Mouse (Mus musculus): Measurements from ENCODE around the gene Pld1. TPM values are rescaled to one million over a fixed set of nuclear protein-coding genes. Genes with fewer than 3 reads are reported as not detected.

The Pld1 gene
- polyA plus RNA-seq (2016; fragmentation: Nextera tagmentation; extraction: Ambion mirVana): 2.6 and 2.8 TPM in 2 replicates

- Histone ChIP-seq H3K27ac (peak within 1 kb of the TSS; percentile 60), H3K4me3 (peak within 1 kb of the TSS; percentile 62), H3K4me1 (peaks cover 18% of the 10 kb centered on the region; the same call in 1 of the 2 replicates), H3K4me2 (peak within 1 kb of the TSS; percentile 79), H3K9me3 (replicated peaks) (no peaks in the 10 kb centered on the region), H3K9ac (peak within 1 kb of the TSS; percentile 62), H3K36me3 (no peaks in the 10 kb centered on the region), H3K27me3 (replicated peaks) (peaks cover 22% of the 10 kb centered on the region)
- under 1% methylated on average over 67 of the region's 68 CpGs for WGBS (ENCODE audit: insufficient replicate concordance)
- peak; percentile 69 for ATAC-seq
Measured at GRCm38 (mm10) chr3:27938381-27939323, at the start of gene Pld1. Gene Pld1, plus strand, starts transcription at chr3:27938695.

DNA sequence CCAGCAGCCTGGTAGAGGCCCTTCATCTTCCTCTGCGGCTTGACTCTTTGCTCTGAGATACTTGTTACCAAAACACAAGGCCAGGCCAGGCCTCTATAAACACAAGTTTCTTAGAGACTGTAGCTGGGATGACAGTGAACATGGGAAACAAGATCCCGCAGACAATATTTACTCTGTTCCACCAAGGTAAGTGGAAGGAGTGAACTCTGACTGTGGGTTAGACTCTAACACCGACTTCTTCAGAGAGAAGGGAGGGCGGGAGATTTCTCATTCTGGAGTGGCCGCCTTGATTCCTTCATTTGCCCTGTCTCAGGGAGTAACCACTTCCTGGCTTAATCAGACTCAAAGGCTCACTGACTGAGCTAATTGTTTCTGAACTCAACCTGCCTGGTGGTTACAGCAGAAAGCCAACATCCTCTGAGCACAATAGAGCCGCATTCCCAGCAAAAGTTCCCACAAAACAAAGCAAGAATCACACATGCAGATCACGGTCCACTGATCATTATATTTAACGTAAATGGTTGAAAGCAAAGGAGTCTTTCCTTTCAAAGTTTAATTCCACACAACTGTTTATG, 42.1 kb upstream of the Pld1 start, which contains the start of gene Tmem212:
Gene Tmem212 (minus strand): TSS at position 51 of the 575 bp plus-strand sequence.
- Histone ChIP-seq H3K36me3 (no peaks in the 10 kb centered on the region), H3K9ac (no peak within 1 kb of the TSS), H3K9me3 (replicated peaks) (no peaks in the 10 kb centered on the region), H3K4me2 (no peak within 1 kb of the TSS), H3K27me3 (replicated peaks) (no peaks in the 10 kb centered on the region), H3K4me3 (no peak within 1 kb of the TSS), H3K27ac (no peak within 1 kb of the TSS), H3K4me1 (peaks cover 22% of the 10 kb centered on the region)
- 52% methylated on average over 8 of the region's 8 CpGs for WGBS (ENCODE audit: insufficient replicate concordance)
- ATAC-seq: no peak

DNA sequence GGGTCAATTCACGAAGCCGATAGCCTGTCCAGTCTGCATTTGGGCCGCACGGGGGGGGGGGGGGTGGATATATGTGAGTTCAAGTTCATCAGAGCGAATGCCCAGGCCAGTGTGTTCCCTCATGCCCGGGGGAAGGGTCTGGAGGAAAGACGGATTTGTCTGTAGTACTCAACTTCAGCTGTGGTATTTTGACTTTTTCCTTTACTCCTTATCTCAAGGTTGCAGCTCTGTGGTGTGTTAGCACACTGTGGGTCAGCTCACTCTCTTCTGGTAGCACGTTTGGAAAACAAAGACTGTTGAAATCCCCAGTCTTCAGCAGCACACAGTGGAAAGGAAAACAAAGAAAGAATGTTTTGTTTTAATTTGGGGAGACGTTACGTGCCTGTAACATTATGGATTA, 40.3 kb upstream of the Pld1 start:
- Histone ChIP-seq H3K9ac (no peak overlapping the region), H3K36me3 (no peaks in the 10 kb centered on the region), H3K4me3 (no peak overlapping the region), H3K4me1 (peaks cover 22% of the 10 kb centered on the region), H3K4me2 (no peak overlapping the region), H3K27ac (no peak overlapping the region), H3K27me3 (replicated peaks) (no peaks in the 10 kb centered on the region), H3K9me3 (replicated peaks) (no peaks in the 10 kb centered on the region)
- ATAC-seq: 0 out of 2 replicates have a peak, but pooled peaks have one; percentile 51
- WGBS (ENCODE audit: insufficient replicate concordance): 33% methylated on average over 10 of the region's 10 CpGs

DNA sequence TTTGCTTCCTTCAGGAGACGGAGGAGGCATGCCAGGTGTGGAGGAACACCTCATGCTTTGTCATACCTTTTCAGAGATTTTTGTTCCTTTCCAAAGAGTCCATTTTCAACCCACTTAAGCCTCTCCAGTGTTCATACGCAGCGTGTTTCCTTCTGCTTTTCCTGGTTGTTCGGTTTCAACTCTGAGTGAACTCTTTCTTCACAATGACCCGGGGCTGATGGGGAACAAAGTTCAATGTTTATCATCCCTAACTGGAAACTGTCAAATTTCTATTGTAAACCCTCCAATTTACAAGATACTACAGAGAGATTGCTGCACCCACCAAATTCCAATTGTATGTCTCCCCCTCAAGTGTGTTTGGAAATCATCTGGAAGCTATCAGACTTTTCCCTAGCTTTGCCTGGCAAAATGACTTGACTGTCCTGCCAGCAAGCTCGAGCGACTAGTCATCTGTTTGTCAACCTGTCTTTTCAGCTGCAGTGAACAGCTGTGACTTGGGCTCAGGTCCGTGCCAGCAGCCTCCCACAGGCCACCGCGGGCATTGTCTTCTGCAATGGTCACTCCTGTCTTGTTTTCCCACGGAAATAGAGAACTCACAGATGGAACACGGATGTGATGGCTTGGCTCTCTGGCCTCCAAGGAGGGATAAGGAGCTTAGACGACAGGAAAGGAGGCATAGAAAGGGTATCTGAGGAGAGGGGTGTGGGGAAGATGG, 39.3 kb upstream of the Pld1 start:
- H3K4me3 ChIP-seq: no peak overlapping the region
- no peaks in the 10 kb centered on the region for H3K27me3 ChIP-seq (replicated peaks)
- H3K27ac ChIP-seq: no peak overlapping the region
- H3K9me3 ChIP-seq (replicated peaks): no peaks in the 10 kb centered on the region
- H3K4me2 ChIP-seq: no peak overlapping the region
- no peak overlapping the region for H3K9ac ChIP-seq
- ATAC-seq: no peak
- peaks cover 22% of the 10 kb centered on the region for H3K4me1 ChIP-seq
- whole genome bisulfite sequencing (ENCODE audit: insufficient replicate concordance): 43% methylated on average over 13 of the region's 13 CpGs
- no peaks in the 10 kb centered on the region for H3K36me3 ChIP-seq

GRCm38 (mm10) chr3:27901846-27902245, 36.6 kb upstream of the Pld1 start:
- no peaks in the 10 kb centered on the region for H3K27me3 ChIP-seq (replicated peaks)
- WGBS (ENCODE audit: insufficient replicate concordance): 69% methylated on average over 6 of the region's 6 CpGs

GRCm38 (mm10) chr3:27904659-27905330, 33.7 kb upstream of the Pld1 start:
- 23% methylated on average over 13 of the region's 13 CpGs for WGBS (ENCODE audit: insufficient replicate concordance)
- Histone ChIP-seq H3K4me2 (peak overlapping the region; percentile 35), H3K9ac (no peak overlapping the region), H3K27ac (no peak overlapping the region), H3K4me3 (no peak overlapping the region), H3K27me3 (replicated peaks) (no peaks in the 10 kb centered on the region), H3K9me3 (replicated peaks) (no peaks in the 10 kb centered on the region), H3K4me1 (peaks cover 13% of the 10 kb centered on the region), H3K36me3 (no peaks in the 10 kb centered on the region)
- ATAC-seq: peak; percentile 61

More at GRCm38 (mm10) chr3:27901846-27902245, 36.6 kb upstream of the Pld1 start:
- Histone ChIP-seq H3K4me2 (no peak overlapping the region), H3K4me3 (no peak overlapping the region), H3K4me1 (peaks cover 34% of the 10 kb centered on the region), H3K9me3 (replicated peaks) (no peaks in the 10 kb centered on the region), H3K27ac (no peak overlapping the region), H3K9ac (no peak overlapping the region), H3K36me3 (no peaks in the 10 kb centered on the region)
- no peak for ATAC-seq

GRCm38 (mm10) chr3:27906647-27907209, 31.8 kb upstream of the Pld1 start:
- Histone ChIP-seq H3K4me3 (no peak overlapping the region), H3K4me1 (peaks cover 13% of the 10 kb centered on the region), H3K4me2 (no peak overlapping the region), H3K36me3 (no peaks in the 10 kb centered on the region), H3K9me3 (replicated peaks) (no peaks in the 10 kb centered on the region), H3K27me3 (replicated peaks) (no peaks in the 10 kb centered on the region), H3K9ac (no peak overlapping the region), H3K27ac (no peak overlapping the region)
- no peak for ATAC-seq
- WGBS (ENCODE audit: insufficient replicate concordance): 71% methylated on average over 7 of the region's 7 CpGs

DNA sequence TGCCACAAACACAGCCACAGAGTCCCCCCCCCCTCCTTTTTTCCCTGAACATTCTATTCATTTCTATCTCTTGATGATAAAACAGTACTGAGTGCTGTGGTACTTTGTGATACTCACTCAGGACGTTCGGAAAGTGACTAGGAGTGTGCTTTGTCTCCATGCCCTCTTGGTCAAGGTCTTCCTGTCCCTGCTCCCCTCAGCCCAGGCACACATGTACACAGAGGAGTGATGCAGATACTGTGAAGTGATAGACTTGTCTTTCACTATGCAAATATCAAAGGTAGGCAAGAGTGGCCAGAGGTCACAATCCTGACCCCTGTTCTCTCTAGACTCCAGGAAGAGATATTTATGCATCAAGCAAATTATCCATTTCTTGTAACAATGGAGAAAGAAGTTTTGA, 31.2 kb upstream of the Pld1 start:
- H3K4me1 ChIP-seq: peaks cover 13% of the 10 kb centered on the region
- no peak overlapping the region for H3K27ac ChIP-seq
- 29% methylated on average over 2 of the region's 2 CpGs for WGBS (ENCODE audit: insufficient replicate concordance)
- no peak overlapping the region for H3K4me3 ChIP-seq
- H3K4me2 ChIP-seq: no peak overlapping the region
- H3K9me3 ChIP-seq (replicated peaks): no peaks in the 10 kb centered on the region
- no peak overlapping the region for H3K9ac ChIP-seq
- no peaks in the 10 kb centered on the region for H3K27me3 ChIP-seq (replicated peaks)
- no peaks in the 10 kb centered on the region for H3K36me3 ChIP-seq
- 0 out of 2 replicates have a peak, but pooled peaks have one; percentile 48 for ATAC-seq

GRCm38 (mm10) chr3:27908316-27908715, 30.2 kb upstream of the Pld1 start:
- Histone ChIP-seq H3K9ac (no peak overlapping the region), H3K4me2 (no peak overlapping the region), H3K27me3 (replicated peaks) (no peaks in the 10 kb centered on the region), H3K9me3 (replicated peaks) (no peaks in the 10 kb centered on the region), H3K4me3 (no peak overlapping the region), H3K36me3 (no peaks in the 10 kb centered on the region), H3K4me1 (peaks cover 13% of the 10 kb centered on the region), H3K27ac (no peak overlapping the region)
- WGBS (ENCODE audit: insufficient replicate concordance): 53% methylated on average over 2 of the region's 2 CpGs
- ATAC-seq: no peak

- H3K27me3 ChIP-seq (replicated peaks): no peaks in the 10 kb centered on the region
- H3K36me3 ChIP-seq: no peaks in the 10 kb centered on the region
- no peak overlapping the region for H3K27ac ChIP-seq
- H3K4me3 ChIP-seq: no peak overlapping the region
- WGBS (ENCODE audit: insufficient replicate concordance): 82% methylated on average over 3 of the region's 3 CpGs
- H3K9ac ChIP-seq: no peak overlapping the region
- no peak for ATAC-seq
- H3K4me1 ChIP-seq: peaks cover 13% of the 10 kb centered on the region
- H3K4me2 ChIP-seq: no peak overlapping the region
- H3K9me3 ChIP-seq (replicated peaks): no peaks in the 10 kb centered on the region
Measured at GRCm38 (mm10) chr3:27909016-27909415, 29.5 kb upstream of the Pld1 start.
